Mouse (Mus musculus) embryo, embryonic 10 days (tissue): ENCODE data around the gene Olfr10.
"Not testable (repeated sequence)": the region's sequence is repeated elsewhere in the genome, so short reads cannot be mapped to it uniquely, and the experiment has no call there.

Experiments
- DNase-seq: peaks from one replicate; pipeline ENCODE4 v3.0.0-alpha.2; 2015; ENCODE audit warnings: low spot score

Olfr10 gene

DNA sequence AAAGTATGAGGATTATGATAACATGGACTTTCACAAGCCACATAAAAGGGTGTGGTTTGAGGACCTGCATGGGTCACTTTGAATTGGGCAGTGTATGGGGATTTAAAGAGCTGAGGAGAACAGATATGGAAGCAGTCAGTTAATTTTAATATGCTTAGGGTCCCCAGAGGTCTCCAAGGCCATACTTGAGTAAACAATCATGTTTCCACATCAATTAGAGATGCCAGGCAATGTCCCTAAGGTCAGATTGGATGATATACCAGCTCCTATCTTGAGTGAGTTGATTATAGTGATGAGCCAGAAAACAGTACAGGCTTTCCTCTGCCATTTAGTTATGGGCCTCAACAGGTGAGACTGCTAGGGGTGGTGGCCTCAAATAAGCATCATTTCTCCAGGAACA, at the start of gene Olfr10:
TSS of gene Olfr10 (plus strand) at position 301 of the 400 bp plus-strand sequence.
- DNase-seq = no peak

DNA sequence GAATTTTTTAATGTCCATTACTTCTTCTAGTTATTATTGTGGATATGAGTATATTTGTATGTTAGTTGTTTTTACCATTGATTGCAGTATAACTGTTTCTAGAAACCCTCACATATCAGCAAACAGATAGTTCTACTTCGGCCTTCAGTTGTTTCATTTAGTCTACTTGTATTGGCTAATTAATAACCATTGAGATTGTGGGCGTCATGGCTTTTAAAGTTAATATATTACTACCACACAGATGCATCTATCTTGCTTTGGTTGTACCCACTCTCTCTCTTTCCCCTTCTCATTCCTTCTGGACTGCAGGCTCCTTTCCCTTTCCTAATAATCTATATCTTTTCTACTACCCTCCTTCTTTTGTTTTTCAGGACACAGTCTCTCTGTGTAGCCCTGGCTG, 45.2 kb upstream of the Olfr10 start:
- DNase-seq = no peak

DNA sequence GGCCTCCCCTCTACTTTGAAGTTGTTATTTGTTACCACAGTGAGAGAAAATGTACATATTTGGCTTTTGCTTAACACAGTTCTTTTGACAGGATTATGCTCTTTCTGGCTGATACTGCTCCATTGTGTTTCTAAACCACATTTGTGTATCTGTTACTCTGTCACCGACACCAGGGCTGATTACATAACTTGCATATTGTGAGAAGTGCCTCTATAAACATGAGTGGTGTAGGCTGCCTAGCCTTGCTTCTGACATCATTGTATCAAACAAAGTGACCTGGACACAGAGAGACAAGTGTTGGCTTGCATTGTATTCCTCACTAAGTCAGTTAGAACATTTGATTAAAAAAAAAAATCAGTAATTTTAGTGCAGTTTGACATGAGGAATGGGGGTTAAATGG, 44.7 kb upstream of the Olfr10 start:
- DNase-seq = no peak

DNA sequence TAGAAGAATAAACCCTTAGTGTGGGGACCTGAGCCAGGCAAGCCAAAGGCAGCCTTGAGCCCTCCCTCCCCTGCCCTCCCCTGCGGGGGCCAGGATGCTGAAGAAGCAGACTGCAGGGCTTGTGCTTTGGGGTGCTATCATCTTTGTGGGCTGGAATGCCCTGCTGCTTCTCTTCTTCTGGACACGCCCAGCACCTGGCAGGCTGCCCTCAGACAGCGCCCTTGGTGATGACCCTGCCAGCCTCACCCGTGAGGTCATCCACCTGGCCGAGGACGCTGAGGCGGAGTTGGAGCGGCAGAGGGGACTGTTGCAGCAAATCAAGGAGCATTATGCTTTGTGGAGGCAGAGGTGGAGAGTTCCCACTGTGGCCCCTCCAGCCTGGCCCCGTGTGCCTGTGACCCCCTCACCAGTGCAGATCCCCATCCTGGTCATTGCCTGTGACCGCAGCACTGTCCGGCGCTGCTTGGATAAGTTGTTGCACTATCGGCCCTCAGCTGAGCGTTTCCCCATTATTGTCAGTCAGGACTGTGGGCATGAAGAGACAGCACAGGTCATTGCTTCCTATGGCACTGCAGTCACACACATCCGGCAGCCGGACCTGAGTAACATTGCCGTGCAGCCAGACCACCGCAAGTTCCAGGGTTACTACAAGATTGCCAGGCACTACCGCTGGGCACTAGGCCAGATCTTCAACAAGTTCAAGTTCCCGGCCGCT, 43.8 kb upstream of the Olfr10 start:
- DNase-seq = no peak

DNA sequence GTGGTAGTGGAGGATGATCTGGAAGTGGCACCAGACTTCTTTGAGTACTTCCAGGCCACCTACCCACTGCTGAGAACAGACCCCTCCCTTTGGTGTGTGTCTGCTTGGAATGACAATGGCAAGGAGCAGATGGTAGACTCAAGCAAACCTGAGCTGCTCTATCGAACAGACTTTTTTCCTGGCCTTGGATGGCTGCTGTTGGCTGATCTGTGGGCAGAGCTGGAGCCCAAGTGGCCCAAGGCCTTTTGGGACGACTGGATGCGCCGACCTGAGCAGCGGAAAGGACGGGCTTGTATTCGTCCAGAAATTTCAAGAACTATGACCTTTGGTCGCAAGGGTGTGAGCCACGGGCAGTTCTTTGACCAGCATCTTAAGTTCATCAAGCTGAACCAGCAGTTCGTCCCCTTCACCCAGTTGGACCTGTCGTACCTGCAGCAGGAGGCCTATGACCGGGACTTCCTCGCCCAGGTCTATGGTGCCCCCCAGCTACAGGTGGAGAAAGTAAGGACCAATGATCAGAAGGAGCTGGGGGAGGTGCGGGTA, 43.2 kb upstream of the Olfr10 start:
- DNase-seq = no peak

DNA sequence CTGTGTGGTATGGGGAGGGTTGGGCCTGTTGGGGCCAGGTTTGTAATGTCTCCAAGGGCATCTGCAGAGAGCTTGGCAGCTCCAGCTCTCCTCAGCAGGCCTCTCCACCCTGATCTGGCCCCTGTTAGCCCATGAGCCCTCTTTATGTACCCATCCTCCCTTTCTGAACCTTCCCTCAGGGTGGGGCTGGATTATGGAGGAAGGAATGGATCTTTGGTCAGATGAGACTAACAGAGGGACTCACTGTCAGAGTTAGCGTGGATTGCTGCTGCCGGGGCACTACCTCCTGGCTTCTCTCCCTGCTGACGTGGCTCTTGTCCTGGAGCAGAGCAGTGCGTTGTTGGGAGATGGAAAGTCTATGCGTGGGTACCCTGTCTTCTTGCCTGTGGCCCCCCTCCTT, 42.3 kb upstream of the Olfr10 start:
- DNase-seq = no peak

DNA sequence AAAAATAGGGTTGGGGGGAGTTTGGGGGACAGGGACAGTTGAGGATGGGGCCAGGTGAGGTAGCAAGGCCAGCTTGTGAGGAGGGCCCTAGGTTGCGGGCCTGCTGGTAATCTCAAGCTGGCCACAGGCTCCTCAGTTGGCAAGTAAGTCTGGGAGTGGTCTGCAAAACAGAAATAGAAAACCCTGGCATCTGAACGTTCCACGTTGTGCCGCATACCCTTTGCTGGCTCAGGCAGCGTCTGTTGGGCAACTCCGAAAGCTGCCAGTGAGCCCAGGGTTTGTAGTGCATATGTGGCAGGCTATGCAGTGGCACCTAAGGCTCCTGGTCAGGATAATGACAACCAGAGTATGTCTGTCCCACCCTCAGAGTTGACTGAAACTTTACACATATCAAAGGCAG, 41.4 kb upstream of the Olfr10 start:
- DNase-seq = no peak

DNA sequence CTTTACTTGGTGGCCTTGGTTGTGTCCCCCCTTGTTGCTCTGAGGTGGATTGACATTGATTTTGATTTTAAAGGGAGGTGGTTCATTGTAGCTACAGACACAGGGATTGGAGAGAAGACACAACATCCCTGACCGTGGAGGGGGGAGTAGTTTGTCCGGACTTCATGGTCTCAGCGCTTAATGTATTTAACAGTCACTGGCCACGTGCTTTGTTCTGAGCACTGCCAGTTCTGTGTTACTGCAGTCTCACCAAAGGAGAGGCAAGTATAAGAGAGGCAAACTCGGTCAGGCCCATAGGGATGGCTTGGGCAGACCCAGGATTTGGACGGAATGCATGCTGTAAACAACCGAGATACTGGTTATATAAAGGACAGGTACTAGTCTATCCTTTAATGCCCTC, 40.5 kb upstream of the Olfr10 start:
- DNase-seq = no peak

DNA sequence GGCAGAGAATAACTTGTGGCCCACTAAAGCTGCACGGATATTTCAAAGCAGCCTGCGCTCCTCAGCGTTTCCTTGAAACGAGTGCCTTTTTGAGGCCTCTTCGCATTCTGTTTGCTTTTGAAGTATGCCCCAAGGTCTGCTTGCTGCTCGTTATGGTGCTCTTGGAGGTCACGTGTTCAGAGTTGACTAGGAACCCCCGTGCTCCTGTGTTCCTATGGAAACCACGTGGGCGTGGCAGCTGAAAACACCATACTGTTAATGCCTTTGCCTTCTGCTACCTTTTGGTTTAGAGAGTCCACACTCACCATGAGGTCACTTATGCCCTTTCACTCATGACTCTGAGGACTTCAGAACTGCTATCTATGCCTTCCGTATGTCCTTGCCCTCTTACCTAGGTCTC, 39.9 kb upstream of the Olfr10 start:
- DNase-seq = no peak

DNA sequence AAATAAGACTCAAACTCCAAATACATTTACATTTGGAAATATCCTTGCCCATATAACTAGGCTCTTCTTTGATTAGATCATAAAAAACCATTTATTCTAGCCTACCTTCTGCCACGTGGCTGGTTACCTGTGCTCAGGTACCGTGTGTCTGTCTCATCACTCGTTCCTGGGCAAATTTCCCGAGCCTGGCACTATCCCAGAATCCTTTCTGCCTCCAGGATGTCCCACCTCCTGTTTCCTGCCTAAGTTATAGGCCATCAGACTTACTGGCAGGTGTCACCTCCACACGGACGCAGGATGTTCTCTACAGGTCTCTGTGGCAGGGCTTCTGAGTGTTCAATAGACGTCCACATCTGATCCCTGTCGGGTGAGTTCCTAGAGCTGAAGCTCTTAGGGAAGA, 39.4 kb upstream of the Olfr10 start:
- DNase-seq = no peak

DNA sequence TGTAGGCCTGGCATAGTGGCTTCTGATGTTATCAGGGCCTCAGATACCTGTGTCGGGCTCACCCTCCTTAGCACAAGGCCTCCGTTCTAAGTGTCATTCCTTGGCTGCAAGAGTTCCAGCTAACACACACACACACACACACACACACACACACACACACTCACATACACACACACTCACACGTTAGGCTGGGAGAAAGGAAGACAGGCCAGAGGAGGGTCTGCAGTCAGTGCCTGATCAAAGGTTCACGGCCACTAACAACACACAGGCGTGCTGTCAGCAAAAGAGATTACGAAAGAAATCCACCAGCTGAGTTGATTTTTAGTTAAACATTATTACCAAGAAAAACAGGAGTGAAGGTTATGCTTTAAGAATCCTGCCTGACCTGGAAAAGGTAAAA, 37.9 kb upstream of the Olfr10 start:
- DNase-seq = no peak

DNA sequence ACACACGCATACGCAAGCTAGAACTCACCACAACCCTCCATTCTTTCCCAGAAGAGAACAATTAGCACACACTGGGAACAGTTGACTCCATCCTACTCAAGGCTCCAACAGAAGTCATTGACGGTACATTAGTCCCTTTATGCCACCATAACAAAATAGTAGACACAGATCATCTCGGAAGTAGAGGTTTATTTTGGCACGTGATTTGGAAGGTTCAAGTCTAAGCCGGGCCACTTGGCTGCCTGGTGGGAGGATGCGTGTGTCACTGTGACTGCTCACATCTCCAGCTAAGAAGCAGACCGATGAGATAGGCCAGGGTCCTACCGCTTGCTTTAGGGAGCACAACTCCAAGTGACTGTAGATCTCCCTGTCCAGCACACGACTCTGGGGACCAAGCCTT, 37.2 kb upstream of the Olfr10 start:
- DNase-seq = no peak

DNA sequence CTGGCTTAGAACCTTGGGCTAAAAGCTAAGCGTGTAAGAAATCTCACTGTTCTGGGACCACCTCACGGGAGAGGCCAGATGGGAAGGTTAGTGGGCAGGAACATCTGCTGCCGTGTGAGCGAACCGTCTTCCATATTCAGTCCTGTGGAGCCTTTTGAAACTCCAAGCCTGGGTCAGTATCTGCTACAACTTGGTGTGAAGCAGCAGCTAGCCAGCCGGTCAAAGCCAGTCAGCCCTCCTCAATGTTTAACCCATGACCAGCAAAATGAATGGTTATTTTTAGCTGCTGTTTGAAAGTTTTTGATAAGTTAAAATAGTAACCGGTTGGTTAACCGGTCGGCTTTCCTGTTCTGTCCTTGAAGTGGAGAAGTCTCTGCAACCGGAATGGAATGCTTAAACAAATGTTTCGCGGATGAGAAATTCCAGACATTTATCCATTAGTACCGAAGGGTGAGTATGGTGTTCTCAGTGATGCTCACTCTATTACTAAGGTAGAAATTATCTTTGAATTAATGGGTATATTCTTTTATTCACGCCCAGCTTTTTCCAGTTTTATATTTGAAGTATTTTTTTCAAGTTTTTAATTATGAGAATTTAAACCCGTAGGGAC, 36.5 kb upstream of the Olfr10 start:
- no peak for DNase-seq

DNA sequence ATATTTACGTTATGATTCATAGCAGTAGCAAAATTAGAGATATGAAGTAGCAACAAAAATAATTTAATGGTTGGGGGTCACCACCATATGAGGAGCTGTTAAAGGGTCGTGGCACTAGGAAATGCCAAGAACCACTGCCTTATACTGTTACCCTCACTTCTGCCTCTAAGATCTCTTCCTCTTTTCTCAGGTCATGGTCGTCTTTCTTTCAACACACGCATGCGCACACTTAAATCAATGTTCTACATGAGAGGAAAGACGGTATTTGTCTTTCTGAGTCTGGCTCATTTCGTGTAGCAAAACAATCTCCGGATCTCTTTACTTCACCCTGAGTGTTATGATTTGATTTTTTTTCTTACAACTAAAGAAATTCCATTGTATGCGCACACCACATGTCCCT, 34.8 kb upstream of the Olfr10 start:
- no peak for DNase-seq

DNA sequence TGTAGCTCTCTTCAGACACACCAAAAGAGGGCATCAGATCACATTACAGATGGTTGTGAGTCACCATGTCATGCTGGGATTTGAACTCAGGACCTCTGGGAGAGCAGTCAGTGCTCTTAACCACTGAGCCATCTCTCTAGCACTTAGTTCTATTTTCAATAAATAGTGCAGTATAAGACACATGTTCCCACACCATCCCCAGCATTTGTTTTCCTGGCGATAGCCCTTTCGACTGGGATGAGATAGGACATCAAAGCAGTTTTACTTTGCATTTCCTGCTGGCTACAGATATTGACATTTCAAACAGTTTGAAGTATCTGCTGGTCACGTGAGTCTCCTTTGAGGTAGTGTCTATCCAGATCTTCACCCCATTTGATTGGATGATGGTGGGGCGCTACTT, 34.2 kb upstream of the Olfr10 start:
- DNase-seq = no peak

DNA sequence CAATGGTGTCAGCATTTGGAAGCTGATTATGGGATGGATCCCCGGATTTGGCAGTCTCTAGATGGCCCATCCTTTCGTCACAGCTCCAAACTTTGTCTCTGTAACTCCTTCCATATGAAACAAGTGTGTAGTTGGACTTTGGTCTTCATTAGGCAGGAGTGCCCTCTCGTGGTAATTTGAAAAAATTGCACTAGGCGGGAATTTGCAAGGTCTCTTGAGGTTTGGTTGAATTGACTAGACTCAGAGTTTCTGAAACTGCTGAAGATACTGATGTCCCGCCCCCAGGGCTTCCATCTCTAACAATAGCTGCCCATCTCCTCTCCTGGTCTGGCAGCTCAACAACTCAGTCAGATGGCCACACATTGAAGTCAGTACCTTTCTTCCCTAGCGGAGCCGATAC, 33.2 kb upstream of the Olfr10 start:
- peak; percentile 51 for DNase-seq

DNA sequence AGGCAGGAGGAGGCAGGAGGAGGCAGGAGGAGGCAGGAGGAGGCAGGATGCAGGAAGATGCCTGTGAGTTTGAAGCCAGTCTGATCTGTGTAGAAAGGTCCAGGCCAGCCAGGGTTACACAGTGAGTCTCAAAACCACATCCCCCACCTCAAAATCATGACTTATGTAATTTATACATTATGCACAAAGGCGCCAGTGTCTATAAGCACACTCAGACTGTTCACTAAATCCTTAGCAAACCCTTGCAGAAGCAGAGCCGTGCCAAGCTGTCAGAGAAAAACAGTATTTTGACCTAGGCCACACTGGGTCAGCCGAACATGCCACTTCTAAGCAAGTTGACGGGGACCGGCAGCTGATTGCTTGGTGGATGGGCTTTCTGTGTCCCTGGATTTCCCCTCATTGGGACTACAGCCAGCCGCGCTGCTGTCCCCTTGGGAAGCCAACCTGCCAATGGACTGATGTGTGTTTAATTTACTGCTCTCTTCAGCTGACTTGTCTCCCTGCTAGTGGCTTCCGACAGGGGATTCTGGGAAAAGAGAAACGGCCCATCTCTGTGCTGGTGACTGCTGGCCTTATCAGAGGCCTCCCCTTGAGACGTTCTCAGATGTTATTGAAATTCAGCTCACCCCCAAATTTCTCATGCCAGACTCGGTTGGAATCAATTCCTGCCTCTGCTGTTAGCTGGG, 30.6 kb upstream of the Olfr10 start:
- DNase-seq = no peak

DNA sequence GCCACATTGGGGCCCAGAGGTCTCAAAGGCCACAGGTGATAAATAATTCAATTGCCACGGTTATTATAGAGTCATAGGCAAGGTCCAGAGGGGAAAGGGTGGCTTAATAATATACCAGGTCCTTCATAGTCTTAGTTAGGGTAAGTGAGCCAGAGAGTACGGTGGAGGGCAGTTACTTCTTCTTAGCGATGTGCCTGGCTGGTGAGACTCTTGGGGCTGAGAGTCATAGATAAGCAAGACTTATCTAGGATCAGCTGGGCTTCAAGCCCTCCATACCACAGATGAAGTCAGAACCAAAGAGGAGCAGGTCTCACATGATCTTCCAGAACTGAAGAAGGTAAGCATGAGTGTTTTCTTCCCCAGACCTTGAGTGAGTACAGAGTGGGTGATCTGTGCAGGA, 26.3 kb upstream of the Olfr10 start, which contains the start of gene Olfr1393:
TSS of gene Olfr1393 (plus strand) at position 83 of the 400 bp plus-strand sequence.
- DNase-seq = no peak

DNA sequence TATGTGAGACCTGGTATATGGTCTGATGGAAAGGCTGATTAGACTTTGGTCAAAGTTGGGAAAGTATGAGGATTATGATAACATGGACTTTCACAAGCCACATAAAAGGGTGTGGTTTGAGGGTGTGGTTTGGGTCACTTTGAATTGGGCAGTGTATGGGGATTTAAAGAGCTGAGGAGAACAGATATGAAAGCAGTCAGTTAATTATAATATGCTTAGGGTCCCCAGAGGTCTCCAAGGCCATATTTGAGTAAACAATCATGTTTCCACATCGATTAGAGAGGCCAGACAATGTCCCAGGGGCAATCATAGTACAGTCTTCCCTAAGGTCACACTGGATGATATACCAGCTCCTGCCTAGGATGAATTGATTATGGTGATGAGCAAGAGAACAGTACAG, 19.6 kb upstream of the Olfr10 start, which contains the start of gene Olfr1392:
TSS of gene Olfr1392 (plus strand) at position 301 of the 400 bp plus-strand sequence.
- not testable (repeated sequence) for DNase-seq

DNA sequence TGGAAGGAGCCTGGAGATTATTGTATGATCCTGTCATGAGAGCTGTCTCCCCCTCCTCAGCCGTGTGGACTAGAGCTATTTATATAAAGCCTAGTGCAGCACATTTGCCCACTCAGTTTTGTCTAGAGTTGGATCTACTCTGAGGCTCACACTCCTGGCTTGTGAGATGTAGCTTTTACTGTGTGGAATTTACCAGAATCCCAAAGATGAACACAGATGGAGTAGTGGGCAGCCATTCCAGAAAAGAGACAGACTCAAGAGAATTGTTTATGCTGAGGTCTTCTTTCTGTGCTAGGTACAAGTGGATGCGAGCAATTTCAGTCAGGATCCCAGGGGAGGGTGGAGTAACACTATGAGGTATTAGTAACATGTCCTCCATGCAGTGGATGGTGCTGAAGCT, 17.3 kb upstream of the Olfr10 start:
- DNase-seq = no peak

DNA sequence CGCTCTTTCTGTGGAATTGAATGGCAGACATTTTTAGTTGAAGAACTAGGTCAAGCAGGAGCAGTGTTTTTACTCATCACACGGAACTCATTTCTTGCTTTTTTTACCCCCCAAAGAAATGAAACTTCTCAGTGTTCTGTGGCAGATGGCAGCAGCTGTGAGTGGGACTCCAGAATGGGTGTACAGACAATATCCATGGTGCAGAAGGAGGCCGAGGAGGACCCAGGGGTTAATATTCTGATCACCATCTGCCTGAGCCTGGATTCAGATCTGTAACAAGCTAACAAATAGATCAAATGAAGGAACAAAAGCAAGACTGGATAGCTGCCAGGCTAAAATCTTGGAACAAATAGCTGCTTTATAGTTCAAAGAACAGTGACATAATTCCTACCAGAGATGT, 11.8 kb upstream of the Olfr10 start:
- no peak for DNase-seq

DNA sequence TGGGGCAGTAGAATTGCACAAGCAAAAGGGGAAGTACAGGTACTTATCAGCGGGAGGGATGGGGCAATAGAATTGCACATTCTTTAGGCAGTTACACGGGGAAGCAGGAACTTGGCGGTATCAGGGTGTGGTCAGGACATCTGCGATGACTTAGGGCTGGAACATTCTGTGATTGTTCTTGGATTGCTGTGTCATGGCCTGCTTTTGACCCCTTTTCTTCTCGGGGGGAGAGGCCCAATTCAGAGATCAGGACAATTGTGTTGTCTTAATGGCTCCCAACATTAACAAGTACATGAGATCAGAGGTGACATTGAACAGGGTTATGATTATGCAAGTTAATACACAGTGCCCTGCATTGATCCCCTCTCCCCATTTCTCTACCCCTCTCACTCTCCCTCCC, 4.0 kb downstream of the Olfr10 start:
- not testable (repeated sequence) for DNase-seq

DNA sequence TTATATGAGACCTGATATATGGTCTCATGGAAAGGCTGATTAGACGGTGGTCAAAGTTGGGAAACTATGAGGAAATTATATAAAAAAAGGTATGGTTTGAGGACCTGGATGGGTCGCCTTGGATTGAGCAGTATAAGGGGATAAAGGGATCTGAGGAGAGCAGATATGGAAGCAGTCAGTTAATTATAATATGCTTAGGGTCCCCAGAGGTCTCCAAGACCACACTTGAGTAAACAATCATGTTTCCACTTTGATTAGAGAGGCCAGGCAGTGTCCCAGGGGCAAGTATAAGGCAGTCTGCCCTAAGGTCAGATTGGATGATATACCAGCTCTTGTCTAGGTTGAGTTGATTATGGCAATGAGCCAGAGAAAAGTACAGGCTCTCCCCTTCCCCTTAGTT, 17.9 kb downstream of the Olfr10 start, which contains the start of gene Olfr1391:
TSS of gene Olfr1391 (plus strand) at position 301 of the 400 bp plus-strand sequence.
- DNase-seq = no peak
